Comparison of ENCODE assay signal across 30 mouse cellular contexts in genomic region chr13:42369826-42370225, GRCm38 (mm10).
A peak's percentile ranks its signal among the peaks of the same experiment; 100 is the strongest.
DNase-seq lines count a peak whose midpoint lies in the region; ATAC-seq lines count a peak whose summit lies in the region.
"Had no signal": no experiment of that assay in that cellular context is flagged by ENCODE, and none has a peak within 500 bp of the region (broad histone marks: within the 10 kb centered on the region; RNA-seq: fewer than 3 reads in every experiment).

No protein-coding gene starts in this region.

- H3K4me2 ChIP-seq in kidney, embryonic 14.5 days (replicated peaks; ENCODE audit: low read depth, low read length), result no peak overlapping the region
- no peak overlapping the region for H3K4me2 ChIP-seq in kidney, embryonic 16.5 days (replicated peaks; ENCODE audit: low read depth, low read length)
- H3K4me2 ChIP-seq: embryonic facial prominence, embryonic 12.5 days; hindbrain, embryonic 13.5 days; limb, embryonic 13.5 days; liver, embryonic 13.5 days; midbrain, embryonic 15.5 days had no signal

- no peak overlapping the region for H3K4me3 ChIP-seq in kidney, embryonic 14.5 days (ENCODE audit: low read length)
- H3K4me3 ChIP-seq in kidney, embryonic 16.5 days (ENCODE audit: low read length), result no peak overlapping the region
- H3K4me3 ChIP-seq: embryonic facial prominence, embryonic 12.5 days; gastrocnemius, adult 2 months; heart, adult 2 months; hindbrain, embryonic 13.5 days; layer of hippocampus, adult 2 months; limb, embryonic 13.5 days; liver, embryonic 13.5 days; midbrain, embryonic 15.5 days had no signal

- no peak overlapping the region for H3K9ac ChIP-seq in kidney, embryonic 14.5 days (ENCODE audit: low read depth, low read length)
- no peak overlapping the region for H3K9ac ChIP-seq in kidney, embryonic 16.5 days (replicated peaks; ENCODE audit: low read length)
- H3K9ac ChIP-seq: embryonic facial prominence, embryonic 12.5 days; hindbrain, embryonic 13.5 days; limb, embryonic 13.5 days; liver, embryonic 13.5 days; midbrain, embryonic 15.5 days had no signal

- no peak for ATAC-seq in kidney, embryonic 14.5 days (ENCODE audit: low FRiP score, low TSS enrichment)
- ATAC-seq in kidney, embryonic 16.5 days (ENCODE audit: low FRiP score, low TSS enrichment), result no peak
- ATAC-seq: forebrain, embryonic 16.5 days; intestine, embryonic 16.5 days; midbrain, embryonic 15.5 days had no signal

- H3K36me3 ChIP-seq in kidney, embryonic 14.5 days (ENCODE audit: control insufficient read depth, insufficient read depth, low read length), result no peaks in the 10 kb centered on the region
- H3K36me3 ChIP-seq in kidney, embryonic 16.5 days (ENCODE audit: insufficient read depth, low read length), result no peaks in the 10 kb centered on the region
- H3K36me3 ChIP-seq: embryonic facial prominence, embryonic 12.5 days; hindbrain, embryonic 13.5 days; limb, embryonic 13.5 days; liver, embryonic 13.5 days; midbrain, embryonic 15.5 days had no signal

- no peaks in the 10 kb centered on the region for H3K9me3 ChIP-seq in kidney, embryonic 14.5 days (ENCODE audit: control insufficient read depth, low read length)
- no peaks in the 10 kb centered on the region for H3K9me3 ChIP-seq in kidney, embryonic 16.5 days (ENCODE audit: low read length)
- H3K9me3 ChIP-seq: embryonic facial prominence, embryonic 12.5 days; hindbrain, embryonic 13.5 days; limb, embryonic 13.5 days; liver, embryonic 13.5 days; midbrain, embryonic 15.5 days had no signal

- no peak overlapping the region for H3K27ac ChIP-seq in kidney, embryonic 14.5 days (ENCODE audit: low read depth, low read length)
- H3K27ac ChIP-seq in kidney, embryonic 16.5 days (ENCODE audit: low read length), result peak overlapping the region; percentile 78
- H3K27ac ChIP-seq: embryonic facial prominence, embryonic 12.5 days; gastrocnemius, adult 2 months; heart, adult 2 months; hindbrain, embryonic 13.5 days; layer of hippocampus, adult 2 months; limb, embryonic 13.5 days; liver, embryonic 13.5 days; midbrain, embryonic 15.5 days had no signal

- H3K27me3 ChIP-seq in kidney, embryonic 14.5 days (ENCODE audit: control insufficient read depth, insufficient read depth, low read length), result no peaks in the 10 kb centered on the region
- no peaks in the 10 kb centered on the region for H3K27me3 ChIP-seq in kidney, embryonic 16.5 days (ENCODE audit: insufficient read depth, low read length)
- H3K27me3 ChIP-seq: embryonic facial prominence, embryonic 12.5 days; hindbrain, embryonic 13.5 days; limb, embryonic 13.5 days; liver, embryonic 13.5 days; midbrain, embryonic 15.5 days had no signal

- DNase-seq in kidney, adult 18-20 months, result peak; percentile 29
- DNase-seq in kidney, adult 8-10 months, result peak; percentile 61 to 83
- peak; percentile 49 to 86 for DNase-seq in kidney, postnatal 36 days
- no peak for DNase-seq in natural killer cell, adult 2 months (ENCODE audit: low spot score in 2 of 2)
- no peak for DNase-seq in thymus, postnatal 0 days (ENCODE audit: low spot score)
- no peak for DNase-seq in urinary bladder, adult 2 months (ENCODE audit: low spot score)
- DNase-seq: adrenal gland, adult 8-10 months; B cell, adult 2 months; cerebellum, adult 11-12 months; cerebellum, adult 9-11 months; embryo, embryonic 11 days; gastrocnemius, adult 2 months; gastrocnemius, postnatal 36 days; heart, adult 2 months; liver, embryonic 13.5 days; lung, adult 18-20 months; lung, postnatal 10 days; right cerebral cortex, adult 18-20 months; right cerebral cortex, postnatal 4 days; thymus, adult 2 months; thymus, postnatal 4 days had no signal

- no peaks in the 10 kb centered on the region for H3K4me1 ChIP-seq in kidney, embryonic 14.5 days (ENCODE audit: control insufficient read depth, insufficient read depth, low read length)
- no peaks in the 10 kb centered on the region for H3K4me1 ChIP-seq in kidney, embryonic 16.5 days (ENCODE audit: insufficient read depth, low read length)
- H3K4me1 ChIP-seq: embryonic facial prominence, embryonic 12.5 days; hindbrain, embryonic 13.5 days; limb, embryonic 13.5 days; liver, embryonic 13.5 days; midbrain, embryonic 15.5 days had no signal

- 74% methylated on average over 1 of the region's 1 CpGs for WGBS in kidney, embryonic 14.5 days
- WGBS in kidney, embryonic 16.5 days, result 57% methylated on average over 1 of the region's 1 CpGs

Comparison
In these comparisons a context has a peak if more than half of its experiments do, and no peak if none do; other contexts are left out.
1. DNase-seq: peak in kidney, adult 18-20 months (single experiment), kidney, adult 8-10 months (2 of 2) and kidney, postnatal 36 days (2 of 2); none in natural killer cell, adult 2 months (0 of 2), thymus, postnatal 0 days (single experiment) and urinary bladder, adult 2 months (single experiment).